Mouse (Mus musculus) intestine, postnatal 0 days (tissue): ENCODE results near the gene Ifnb1. TPM values are rescaled to one million over a fixed set of nuclear protein-coding genes. Genes with fewer than 3 reads are reported as not detected.

ENCODE experiments used
- ATAC-seq: fragments of 200-750 bp; cut with Nextera tagmentation; 2 replicates; pipeline ENCODE4 v1.8.0; 2017; ENCODE audit warnings: mild to moderate bottlenecking, moderate TSS enrichment, moderate library complexity
- H3K27ac ChIP-seq: fragments of 300-500 bp; sonication (generic); 2 replicates; pipeline ENCODE4 v1.5.1; 2014; ENCODE audit warnings: mild to moderate bottlenecking, low read depth, low read length, moderate library complexity
- H3K27me3 ChIP-seq: fragments of 300-500 bp; sonication (generic); replicated peaks from 2 replicates; pipeline ENCODE4 v1.6.1; 2014; ENCODE audit warnings: low read length, mixed read lengths; ENCODE audit not compliant: control insufficient read depth, insufficient read depth
- H3K36me3 ChIP-seq: fragments of 300-500 bp; sonication (generic); 2 replicates; pipeline ENCODE4 v1.6.1; 2014; ENCODE audit warnings: mild to moderate bottlenecking, moderate library complexity; ENCODE audit not compliant: control insufficient read depth, insufficient read depth
- H3K4me1 ChIP-seq: fragments of 300-500 bp; sonication (generic); replicated peaks from 2 replicates; pipeline ENCODE4 v1.6.1; 2014; ENCODE audit warnings: antibody characterized with exemption, low read length, mixed read lengths; ENCODE audit not compliant: control insufficient read depth, insufficient read depth
- H3K4me2 ChIP-seq: fragments of 300-500 bp; sonication (generic); replicated peaks from 2 replicates; pipeline ENCODE4 v1.6.1; 2014; ENCODE audit warnings: low read depth, mild to moderate bottlenecking, moderate library complexity
- H3K4me3 ChIP-seq: fragments of 300-500 bp; sonication (generic); 2 replicates; pipeline ENCODE4 v1.5.1; 2014; ENCODE audit warnings: low read depth, low read length
- H3K9ac ChIP-seq: fragments of 300-500 bp; sonication (generic); 2 replicates; pipeline ENCODE4 v1.6.1; 2014; ENCODE audit warnings: mild to moderate bottlenecking, low read depth, low read length
- H3K9me3 ChIP-seq: fragments of 300-500 bp; sonication (generic); 2 replicates; pipeline ENCODE4 v1.6.1; 2016; ENCODE audit warnings: mixed run types; ENCODE audit not compliant: control insufficient read depth
- CTCF ChIP-seq: sonication (generic); IDR thresholded peaks from 2 replicates; pipeline ENCODE4 v1.5.1; 2016; ENCODE audit warnings: low read depth, mild to moderate bottlenecking, control low read depth, antibody characterized with exemption, moderate library complexity
- WGBS: fragments of 180-500 bp; shearing (Covaris S2); extraction: QIAGEN DNeasy Blood & Tissue Kit; methylation state at CpG from one replicate; pipeline ENCODE4 v1.1.7; 2014; 5-methylcytosine and 5-hydroxymethylcytosine counted together
- polyA plus RNA-seq: library from polyadenylated mRNA; unstranded; fragments of >200 nt; fragmentation: Nextera tagmentation; extraction: Ambion mirVana; gene quantifications from 2 replicates; pipeline ENCODE4 v1.2.1, GENCODE M21; 2015

The Ifnb1 gene
- polyA plus RNA-seq, 1 experiment from 2014 or later = not detected

GRCm38 (mm10) chr4:88530271-88530670 lies 7.7 kb upstream of the Ifnb1 start:
- TF ChIP-seq CTCF = no peak
- Histone ChIP-seq H3K4me2 (no peak overlapping the region), H3K36me3 (no peaks in the 10 kb centered on the region), H3K27ac (no peak overlapping the region), H3K4me3 (no peak overlapping the region), H3K27me3 (no peaks in the 10 kb centered on the region), H3K4me1 (no peaks in the 10 kb centered on the region), H3K9ac (no peak overlapping the region), H3K9me3 (no peaks in the 10 kb centered on the region)
- no peak for ATAC-seq
- 73% methylated on average over 4 of the region's 4 CpGs for WGBS

GRCm38 (mm10) chr4:88526379-88527049 lies 3.9 kb upstream of the Ifnb1 start:
- no peaks in the 10 kb centered on the region for H3K9me3 ChIP-seq
- no peaks in the 10 kb centered on the region for H3K36me3 ChIP-seq
- no peak overlapping the region for H3K9ac ChIP-seq
- no peak overlapping the region for H3K4me2 ChIP-seq
- H3K4me3 ChIP-seq = no peak overlapping the region
- ATAC-seq = no peak
- TF ChIP-seq CTCF = no peak
- WGBS = 84% methylated on average over 5 of the region's 5 CpGs
- no peak overlapping the region for H3K27ac ChIP-seq
- no peaks in the 10 kb centered on the region for H3K27me3 ChIP-seq
- H3K4me1 ChIP-seq = no peaks in the 10 kb centered on the region

- Histone ChIP-seq H3K4me2 (no peak overlapping the region), H3K27ac (no peak overlapping the region), H3K9me3 (no peaks in the 10 kb centered on the region), H3K4me1 (no peaks in the 10 kb centered on the region), H3K27me3 (no peaks in the 10 kb centered on the region), H3K36me3 (no peaks in the 10 kb centered on the region), H3K9ac (no peak overlapping the region), H3K4me3 (no peak overlapping the region)
- no peak for ATAC-seq
- WGBS = 80% methylated on average over 3 of the region's 3 CpGs
- TF ChIP-seq CTCF = no peak
Measured at GRCm38 (mm10) chr4:88525393-88525792, 2.8 kb upstream of the Ifnb1 start.

- Histone ChIP-seq H3K4me3 (no peak overlapping the region), H3K27me3 (no peaks in the 10 kb centered on the region), H3K27ac (no peak overlapping the region), H3K9me3 (no peaks in the 10 kb centered on the region), H3K9ac (no peak overlapping the region), H3K4me2 (no peak overlapping the region), H3K36me3 (no peaks in the 10 kb centered on the region), H3K4me1 (no peaks in the 10 kb centered on the region)
- ATAC-seq = no peak
- TF ChIP-seq CTCF = peak; percentile 63
Measured at GRCm38 (mm10) chr4:88523241-88523640, 667 bp upstream of the Ifnb1 start.

- Histone ChIP-seq H3K27me3 (no peaks in the 10 kb centered on the region), H3K4me1 (no peaks in the 10 kb centered on the region), H3K36me3 (no peaks in the 10 kb centered on the region), H3K4me3 (no peak overlapping the region), H3K9me3 (no peaks in the 10 kb centered on the region), H3K4me2 (no peak overlapping the region), H3K9ac (no peak overlapping the region), H3K27ac (no peak overlapping the region)
- no peak for TF ChIP-seq CTCF
- no peak for ATAC-seq
- 90% methylated on average over 2 of the region's 2 CpGs for WGBS
Measured at GRCm38 (mm10) chr4:88517957-88518356, 4.6 kb downstream of the Ifnb1 start.

- Histone ChIP-seq H3K4me2 (peak overlapping the region; percentile 48), H3K27me3 (no peaks in the 10 kb centered on the region), H3K4me1 (no peaks in the 10 kb centered on the region), H3K36me3 (no peaks in the 10 kb centered on the region), H3K9ac (no peak overlapping the region), H3K4me3 (no peak overlapping the region), H3K27ac (no peak overlapping the region), H3K9me3 (no peaks in the 10 kb centered on the region)
- 8% methylated on average over 4 of the region's 4 CpGs for WGBS
- no peak for TF ChIP-seq CTCF
- ATAC-seq = peak; percentile 56; the same call in 1 of the 2 replicates
Measured at GRCm38 (mm10) chr4:88515711-88516211, 6.8 kb downstream of the Ifnb1 start.
